ENCODE assay signal across 16 mouse cellular contexts in genomic region chr15:93990139-93990538, GRCm38 (mm10).
"Had no signal": no experiment of that assay in that cellular context is flagged by ENCODE, and none has a peak within 500 bp of the region (broad histone marks: within the 10 kb centered on the region; RNA-seq: fewer than 3 reads in every experiment).

No protein-coding gene starts in this region.

- H3K36me3 ChIP-seq: midbrain, embryonic 10.5 days; neural tube, embryonic 13.5 days; neural tube, embryonic 15.5 days had no signal

- ATAC-seq: midbrain, embryonic 16.5 days had no signal

- H3K9ac ChIP-seq: lung, embryonic 14.5 days; neural tube, embryonic 13.5 days; neural tube, embryonic 15.5 days had no signal

- DNase-seq: lung, adult 18-20 months; lung, embryonic 14.5 days; lung, postnatal 10 days; retina, postnatal 1 day; right cerebral cortex, adult 18-20 months; right cerebral cortex, postnatal 25 days; right cerebral cortex, postnatal 4 days; spleen, adult 18-20 months; thymus, adult 18-20 months; thymus, postnatal 14 days; thymus, postnatal 36 days had no signal

- H3K4me1 ChIP-seq: neural tube, embryonic 15.5 days had no signal

- H3K27me3 ChIP-seq: neural tube, embryonic 13.5 days; neural tube, embryonic 15.5 days had no signal

- H3K4me2 ChIP-seq: lung, embryonic 14.5 days; neural tube, embryonic 13.5 days; neural tube, embryonic 15.5 days had no signal

- H3K4me3 ChIP-seq: midbrain, embryonic 10.5 days; myocyte; neural tube, embryonic 13.5 days; neural tube, embryonic 15.5 days had no signal

- H3K9me3 ChIP-seq: midbrain, embryonic 10.5 days; neural tube, embryonic 13.5 days; neural tube, embryonic 15.5 days had no signal

- H3K27ac ChIP-seq: midbrain, embryonic 10.5 days; neural tube, embryonic 15.5 days had no signal
